ENCODE assay signal across 8 mouse cellular contexts in the genomic region with DNA sequence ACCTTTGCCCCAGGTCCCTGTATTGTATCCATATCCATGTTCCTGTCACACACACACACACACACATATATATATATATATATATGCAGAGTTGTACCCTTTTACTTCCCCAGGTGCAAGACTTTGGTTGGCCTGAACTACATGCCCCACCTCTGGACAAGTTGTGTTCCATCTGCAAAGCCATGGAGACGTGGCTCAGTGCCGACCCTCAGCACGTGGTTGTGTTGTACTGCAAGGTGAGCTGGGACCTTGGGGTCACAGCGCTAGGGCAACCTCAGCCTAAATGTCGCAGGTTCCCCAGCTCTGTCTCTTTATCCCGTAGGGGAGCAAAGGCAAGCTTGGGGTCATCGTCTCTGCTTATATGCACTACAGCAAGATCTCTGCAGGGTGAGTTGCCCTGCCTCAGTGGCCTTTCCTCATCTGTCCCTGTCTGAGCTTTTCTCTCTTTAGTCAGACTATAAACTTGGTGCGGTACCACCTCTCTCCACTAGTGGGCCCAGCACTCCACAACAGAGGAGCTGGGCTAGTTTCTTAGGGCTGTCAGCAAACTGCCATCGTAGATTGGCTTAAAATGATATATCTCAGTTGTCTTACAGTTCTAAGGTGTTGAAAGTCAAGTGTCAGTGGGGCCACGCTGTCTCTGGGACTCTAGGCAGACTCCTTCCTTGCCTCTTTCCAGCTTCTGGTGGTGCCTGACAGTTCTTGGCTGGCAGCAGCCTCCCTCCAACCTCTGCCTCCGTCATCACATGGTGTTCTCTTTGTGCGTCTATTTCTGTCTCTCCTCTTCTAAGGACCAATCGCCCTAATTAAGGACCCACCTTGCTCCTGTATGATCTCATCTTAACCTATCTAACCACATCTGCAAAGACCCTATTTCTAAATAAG. TPM values are rescaled to one million over a fixed set of nuclear protein-coding genes. Genes with fewer than 3 reads are reported as not detected.
DNase-seq lines count a peak whose midpoint lies in the region; ATAC-seq lines count a peak whose summit lies in the region.

No protein-coding gene starts in this region.

- peak; percentile 61 for ATAC-seq in common myeloid progenitor, adult 5-6 weeks (replicated peaks; ENCODE audit: low read depth, poor library complexity, severe bottlenecking)

- intact Hi-C loops in left cerebral cortex, postnatal 36 days (cut with DNase I): no loop called here

- DNase-seq in left cerebral cortex, adult 18-20 months (ENCODE audit: low spot score in 2 of 2): peak; percentile 69 to 82
- DNase-seq in left cerebral cortex, postnatal 36 days (ENCODE audit: low spot score in 2 of 2): no peak
- peak; percentile 64 for DNase-seq in T-cell, adult 2 months (ENCODE audit: low spot score)
- DNase-seq in heart, adult 9 months (ENCODE audit: low spot score in 2 of 2): peak; percentile 31 to 37
- peak; percentile 70 for DNase-seq in kidney, postnatal 14 days
- DNase-seq in lung, postnatal 4 days: peak; percentile 58 to 81
- DNase-seq in spleen, postnatal 10 days (ENCODE audit: low spot score in 2 of 2): peak; percentile 57 to 86

RNA-seq across cellular contexts. Expression of a gene that starts 7.7 kb away (rescaled TPM):
- 10 to 100 TPM; 16.0 to 21.8 TPM for total RNA-seq in left cerebral cortex, adult 18-20 months (2021)
- total RNA-seq in left cerebral cortex, postnatal 36 days (2021): 10 to 100 TPM; 17.2 to 28.6 TPM
- total RNA-seq in common myeloid progenitor, adult 5-6 weeks (2017): not detected in 2 replicates

RNA-seq across cellular contexts. Expression of a gene that starts 28.1 kb away (rescaled TPM):
- 100 to 1,000 TPM; 153 to 163 TPM for total RNA-seq in left cerebral cortex, adult 18-20 months (2021)
- total RNA-seq in left cerebral cortex, postnatal 36 days (2021): 100 to 1,000 TPM; 140 to 160 TPM
- 9.7 and 15.5 TPM in 2 replicates for total RNA-seq in common myeloid progenitor, adult 5-6 weeks (2017)

RNA-seq across cellular contexts. Expression of a gene that starts 34.4 kb away (rescaled TPM):
- total RNA-seq in left cerebral cortex, adult 18-20 months (2021): 100 to 1,000 TPM; 173 to 179 TPM
- total RNA-seq in left cerebral cortex, postnatal 36 days (2021): 100 to 1,000 TPM; 157 to 165 TPM
- total RNA-seq in common myeloid progenitor, adult 5-6 weeks (2017): 452 and 502 TPM in 2 replicates

RNA-seq across cellular contexts. Expression of a gene that starts 36.2 kb away (rescaled TPM):
- total RNA-seq in left cerebral cortex, adult 18-20 months (2021): 10 to 100 TPM; 60.2 to 61.6 TPM
- total RNA-seq in left cerebral cortex, postnatal 36 days (2021): 10 to 100 TPM; 39.5 to 57.1 TPM
- not detected in 2 replicates for total RNA-seq in common myeloid progenitor, adult 5-6 weeks (2017)

RNA-seq across cellular contexts. Expression of a gene that starts 42.4 kb away (rescaled TPM):
- under 1 TPM in 1 of 2 experiments, not detected in 1; 0.30 TPM for total RNA-seq in left cerebral cortex, adult 18-20 months (2021)
- total RNA-seq in left cerebral cortex, postnatal 36 days (2021): under 1 TPM in 1 of 2 experiments, not detected in 1; 0.23 TPM
- total RNA-seq in common myeloid progenitor, adult 5-6 weeks (2017): 3.3 and 6.3 TPM in 2 replicates

Comparison
In these comparisons a context has a peak if more than half of its experiments do, and no peak if none do; other contexts are left out.
1. DNase-seq: peak in left cerebral cortex, adult 18-20 months (2 of 2), T-cell, adult 2 months (single experiment), heart, adult 9 months (2 of 2), kidney, postnatal 14 days (single experiment), lung, postnatal 4 days (2 of 2) and spleen, postnatal 10 days (2 of 2); none in left cerebral cortex, postnatal 36 days (0 of 2).
2. RNA of a gene that starts 7.7 kb away (total RNA-seq): 17.2 to 28.6 TPM in left cerebral cortex, postnatal 36 days and 16.0 to 21.8 TPM in left cerebral cortex, adult 18-20 months; not detected in common myeloid progenitor, adult 5-6 weeks; every median in the first group is over 10 times any median in the second.